Mouse (Mus musculus) heart, postnatal 0 days (tissue): ENCODE results near the gene Zfp704.

Experiments
- CTCF ChIP-seq: IDR thresholded peaks from 2 replicates; pipeline ENCODE4 v1.5.1; 2016; ENCODE audit warnings: antibody characterized with exemption, control low read depth, low read depth
- EP300 ChIP-seq: IDR thresholded peaks from 2 replicates; pipeline ENCODE4 v1.6.1; 2016; ENCODE audit warnings: antibody characterized with exemption, low read depth

DNA sequence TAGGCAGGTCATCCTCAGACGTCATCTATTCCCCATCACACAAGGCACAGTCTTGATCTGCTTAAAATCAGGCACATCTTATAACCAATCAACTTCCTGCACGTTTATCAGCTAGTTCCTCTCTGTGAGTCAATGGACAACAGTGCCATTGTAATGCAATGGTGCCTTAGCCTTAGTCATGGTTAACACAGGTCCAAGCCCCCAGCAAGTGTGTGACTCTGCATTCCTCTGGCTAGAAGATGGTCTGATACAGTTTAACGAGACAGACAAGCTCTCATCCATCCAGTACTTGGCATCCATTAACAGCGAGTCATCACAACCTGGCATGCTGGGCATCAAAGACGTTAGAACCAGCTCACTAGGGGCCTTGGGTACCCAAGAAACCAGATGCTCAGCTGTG is 85.5 kb downstream of the Zfp704 start:
- TF ChIP-seq CTCF (no peak), EP300 (no peak)
